Mouse (Mus musculus): ENCODE measurements around the gene Trim7. TPM values are rescaled to one million over a fixed set of nuclear protein-coding genes. Genes with fewer than 3 reads are reported as not detected.
"Not testable (repeated sequence)": the region's sequence is repeated elsewhere in the genome, so short reads cannot be mapped to it uniquely, and the experiment has no call there.

The Trim7 gene
- total RNA-seq, 2 experiments from 2014 or later = 5.3 to 12.0 TPM

- DNase-seq = no peak
These were observed 1.6 kb upstream of the Trim7 start for GRCm38 (mm10) chr11:48824311-48824830.

- DNase-seq = no peak
These were observed 784 bp downstream of the Trim7 start for GRCm38 (mm10) chr11:48826752-48827096.

- no peak for DNase-seq
These were observed 2.0 kb downstream of the Trim7 start for GRCm38 (mm10) chr11:48827926-48828325.

GRCm38 (mm10) chr11:48830279-48830678, 4.3 kb downstream of the Trim7 start:
- DNase-seq = no peak

- no peak for DNase-seq
These were observed 5.3 kb downstream of the Trim7 start for GRCm38 (mm10) chr11:48831273-48831672.

- no peak for DNase-seq
These were observed 7.3 kb downstream of the Trim7 start for GRCm38 (mm10) chr11:48833078-48833730.

GRCm38 (mm10) chr11:48833731-48834639, 8.0 kb downstream of the Trim7 start:
- DNase-seq = peak; percentile 95

- DNase-seq = no peak
These were observed 10.0 kb downstream of the Trim7 start for GRCm38 (mm10) chr11:48835923-48836322.

- no peak for DNase-seq
These were observed 11.0 kb downstream of the Trim7 start for GRCm38 (mm10) chr11:48836990-48837309.

GRCm38 (mm10) chr11:48837310-48838180, 11.6 kb downstream of the Trim7 start:
- peak; percentile 78 for DNase-seq

- DNase-seq = no peak
These were observed 12.3 kb downstream of the Trim7 start for GRCm38 (mm10) chr11:48838181-48838797.

- DNase-seq = no peak
These were observed 13.1 kb downstream of the Trim7 start for GRCm38 (mm10) chr11:48838879-48839680.

- no peak for DNase-seq
These were observed 14.9 kb downstream of the Trim7 start for GRCm38 (mm10) chr11:48840805-48841204.

- DNase-seq = no peak
These were observed 15.3 kb downstream of the Trim7 start for GRCm38 (mm10) chr11:48841213-48841612.

- no peak for DNase-seq
These were observed 16.4 kb downstream of the Trim7 start for GRCm38 (mm10) chr11:48842378-48842792.

- DNase-seq = no peak
These were observed 17.3 kb downstream of the Trim7 start for GRCm38 (mm10) chr11:48843202-48843601.

- no peak for DNase-seq
These were observed 18.4 kb downstream of the Trim7 start for GRCm38 (mm10) chr11:48844309-48844708.

- no peak for DNase-seq
These were observed 19.4 kb downstream of the Trim7 start for GRCm38 (mm10) chr11:48845244-48845815.

- not testable (repeated sequence) for DNase-seq
These were observed 20.4 kb downstream of the Trim7 start for GRCm38 (mm10) chr11:48846362-48846761.

- no peak for DNase-seq
These were observed 20.9 kb downstream of the Trim7 start for GRCm38 (mm10) chr11:48846881-48847280.

GRCm38 (mm10) chr11:48850240-48850639, 24.3 kb downstream of the Trim7 start:
- no peak for DNase-seq
